Mouse (Mus musculus): ENCODE data around the gene Chtop. TPM values are rescaled to one million over a fixed set of nuclear protein-coding genes. Genes with fewer than 3 reads are reported as not detected.

The Chtop gene
- polyA plus RNA-seq, 1 experiment from 2014 or later, result 73.9 TPM

DNA sequence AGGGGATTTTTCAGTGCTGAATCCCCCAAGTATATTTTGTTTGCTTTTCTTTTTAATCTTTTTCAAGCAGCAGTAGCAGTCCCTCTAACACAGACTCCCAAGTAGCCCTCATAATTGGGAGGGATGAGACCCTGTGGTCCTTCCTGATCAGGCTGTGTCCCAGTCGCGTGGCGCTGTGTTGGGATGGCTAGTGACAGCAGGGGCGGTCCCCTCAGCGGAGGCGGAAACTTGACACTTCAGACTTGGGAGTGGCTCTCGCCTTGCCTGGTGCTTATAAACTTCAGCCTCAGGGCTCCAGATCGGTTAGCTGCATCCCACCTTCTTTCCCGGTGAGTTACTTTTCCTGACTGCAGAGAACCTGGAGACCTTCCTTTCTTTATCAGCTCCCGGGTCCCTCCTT lies 5.4 kb upstream of the Chtop start:
- H3K4me2 ChIP-seq, result peak overlapping the region; percentile 90
- H3K36me3 ChIP-seq (ENCODE audit: control insufficient read depth, insufficient read depth, low read length), result no peaks in the 10 kb centered on the region
- WGBS (ENCODE audit: insufficient replicate concordance), result under 1% methylated on average over 10 of the region's 10 CpGs
- no peak overlapping the region for H3K27ac ChIP-seq (ENCODE audit: low read depth, low read length)
- H3K4me1 ChIP-seq (ENCODE audit: control insufficient read depth, insufficient read depth, low read length), result peaks cover 11% of the 10 kb centered on the region
- H3K27me3 ChIP-seq (ENCODE audit: control insufficient read depth, insufficient read depth, low read length), result peaks cover 4% of the 10 kb centered on the region; the same call in 1 of the 2 replicates
- no peaks in the 10 kb centered on the region for H3K9me3 ChIP-seq (replicated peaks; ENCODE audit: control insufficient read depth, low read length)
- peak overlapping the region; percentile 74 for H3K9ac ChIP-seq (ENCODE audit: low read depth, low read length)
- ATAC-seq (replicated peaks; ENCODE audit: insufficient number of reproducible peaks, low FRiP score, low TSS enrichment), result peak; percentile 83
- H3K4me3 ChIP-seq (ENCODE audit: low read depth, low read length), result peak overlapping the region; percentile 51

DNA sequence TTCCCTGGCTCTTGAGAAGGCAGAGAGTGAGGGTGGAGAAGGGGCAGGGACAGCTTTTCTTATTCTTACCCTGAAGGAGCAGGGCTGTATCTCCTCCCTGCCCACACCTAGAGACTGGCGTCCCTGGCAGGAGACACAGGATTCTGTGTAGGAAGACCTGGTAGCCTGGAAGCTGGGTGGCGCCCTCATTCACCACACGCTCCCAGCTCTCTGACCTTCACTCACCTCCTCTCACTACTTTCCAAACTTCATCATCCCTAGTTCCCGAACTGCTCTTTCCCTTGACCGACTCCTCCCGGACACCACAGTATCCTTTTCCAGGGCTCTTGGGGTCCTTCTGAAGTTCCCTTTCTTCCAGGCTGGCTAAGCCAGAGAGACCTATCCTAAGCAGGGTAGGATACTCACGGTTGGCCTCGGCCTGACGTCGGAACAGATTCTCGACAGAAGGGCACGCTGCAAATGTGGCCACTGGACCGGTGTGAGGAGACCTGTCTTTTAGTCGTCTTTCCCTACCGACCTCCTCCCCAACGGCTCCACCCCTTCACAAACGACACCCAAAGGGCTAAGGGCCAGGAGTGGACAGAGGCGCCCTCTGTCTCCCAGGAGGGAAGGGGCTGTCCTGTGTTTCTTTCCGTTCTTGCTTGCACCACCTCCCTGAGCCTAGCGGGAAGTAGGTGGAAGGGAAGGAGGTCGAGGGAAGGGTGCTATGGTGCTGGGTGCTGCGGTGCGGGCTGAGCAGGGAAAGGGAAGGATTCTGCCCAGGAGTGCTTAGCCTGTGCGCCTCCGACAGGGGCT lies 4.7 kb upstream of the Chtop start, which contains the start of the genes S100a1 and S100a13:
S100a1 (minus strand) TSS at position 597 of the 795 bp plus-strand sequence.
S100a13 (plus strand) TSS at position 640 of the 795 bp plus-strand sequence.
- Histone ChIP-seq H3K9ac (ENCODE audit: low read depth, low read length) (peak within 1 kb of the TSS; percentile 74), H3K4me1 (ENCODE audit: control insufficient read depth, insufficient read depth, low read length) (peaks cover 11% of the 10 kb centered on the region), H3K36me3 (ENCODE audit: control insufficient read depth, insufficient read depth, low read length) (no peaks in the 10 kb centered on the region), H3K27ac (ENCODE audit: low read depth, low read length) (peak within 1 kb of the TSS; percentile 46; the same call in 1 of the 2 replicates), H3K27me3 (ENCODE audit: control insufficient read depth, insufficient read depth, low read length) (peaks cover 4% of the 10 kb centered on the region; the same call in 1 of the 2 replicates), H3K9me3 (replicated peaks; ENCODE audit: control insufficient read depth, low read length) (no peaks in the 10 kb centered on the region), H3K4me3 (ENCODE audit: low read depth, low read length) (peak within 1 kb of the TSS; percentile 51), H3K4me2 (peak within 1 kb of the TSS; percentile 90)
- peak; percentile 32 for ATAC-seq (replicated peaks; ENCODE audit: insufficient number of reproducible peaks, low FRiP score, low TSS enrichment)
- 2% methylated on average over 25 of the region's 25 CpGs for WGBS (ENCODE audit: insufficient replicate concordance)

DNA sequence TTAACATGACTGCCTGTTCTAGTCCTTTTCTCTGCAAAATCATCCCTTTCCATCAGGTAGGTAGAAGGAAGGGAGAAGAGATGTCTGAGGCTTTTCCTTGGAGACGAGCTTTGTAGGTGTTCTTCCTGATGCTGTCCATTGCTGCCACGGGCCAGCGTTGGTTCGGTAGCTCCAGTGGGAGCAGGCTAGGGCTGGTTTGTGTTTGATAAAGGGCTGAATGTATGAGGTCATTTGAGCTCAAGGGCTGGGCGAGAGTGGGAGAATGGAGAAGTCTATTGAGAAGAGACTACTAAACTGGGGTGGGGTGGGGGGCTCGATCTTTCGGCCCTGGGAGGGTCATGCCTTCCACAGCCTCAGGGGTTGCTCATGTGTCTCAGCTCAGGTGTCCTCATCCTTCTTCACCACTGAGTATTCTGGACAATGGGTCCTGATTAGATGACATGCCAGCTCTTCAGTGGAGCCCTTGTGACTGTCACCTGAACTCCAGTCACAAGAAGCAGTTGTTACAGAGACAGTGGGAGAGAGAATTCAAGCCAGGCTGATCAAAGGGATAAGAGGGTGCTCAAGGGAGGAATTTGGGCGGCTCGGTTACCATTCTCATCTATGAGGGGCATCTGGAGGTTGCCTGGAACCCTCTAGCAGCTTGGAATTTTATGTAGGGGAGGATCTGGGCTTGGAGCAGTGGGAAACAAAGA lies 3.8 kb upstream of the Chtop start:
- 60% methylated on average over 9 of the region's 9 CpGs for WGBS (ENCODE audit: insufficient replicate concordance)
- Histone ChIP-seq H3K4me2 (peak overlapping the region; percentile 90), H3K9ac (ENCODE audit: low read depth, low read length) (peak overlapping the region; percentile 74), H3K36me3 (ENCODE audit: control insufficient read depth, insufficient read depth, low read length) (no peaks in the 10 kb centered on the region), H3K4me3 (ENCODE audit: low read depth, low read length) (peak overlapping the region; percentile 51; the same call in 1 of the 2 replicates), H3K27ac (ENCODE audit: low read depth, low read length) (no peak overlapping the region), H3K27me3 (ENCODE audit: control insufficient read depth, insufficient read depth, low read length) (peaks cover 4% of the 10 kb centered on the region; the same call in 1 of the 2 replicates), H3K9me3 (replicated peaks; ENCODE audit: control insufficient read depth, low read length) (no peaks in the 10 kb centered on the region), H3K4me1 (ENCODE audit: control insufficient read depth, insufficient read depth, low read length) (peaks cover 13% of the 10 kb centered on the region)
- no peak for ATAC-seq (replicated peaks; ENCODE audit: insufficient number of reproducible peaks, low FRiP score, low TSS enrichment)

DNA sequence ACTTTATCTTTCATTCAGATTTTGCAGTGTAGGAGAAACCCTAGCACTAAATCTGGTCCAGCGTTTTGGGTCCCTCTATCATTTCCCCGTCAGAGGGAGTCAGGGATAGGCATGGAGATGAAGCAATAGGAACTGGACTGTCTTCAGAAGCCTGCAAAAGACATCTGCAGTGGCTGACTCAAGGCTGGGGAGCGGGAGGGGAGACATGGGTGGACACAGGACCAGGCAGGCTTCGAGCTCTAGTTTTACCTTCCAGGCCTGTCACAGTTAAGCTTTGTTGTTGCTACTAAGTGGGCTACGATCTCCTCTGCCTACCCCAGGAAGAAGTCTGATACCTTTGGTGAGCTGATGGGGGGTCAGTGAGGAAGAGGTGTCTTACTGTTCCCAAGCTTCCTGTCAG lies 3.0 kb upstream of the Chtop start:
- H3K9ac ChIP-seq (ENCODE audit: low read depth, low read length), result no peak overlapping the region
- H3K4me2 ChIP-seq, result 0 out of 2 replicates have a peak overlapping the region, but pooled peaks have one; percentile 11
- H3K27me3 ChIP-seq (ENCODE audit: control insufficient read depth, insufficient read depth, low read length), result peaks cover 4% of the 10 kb centered on the region; the same call in 1 of the 2 replicates
- H3K9me3 ChIP-seq (replicated peaks; ENCODE audit: control insufficient read depth, low read length), result no peaks in the 10 kb centered on the region
- no peak overlapping the region for H3K27ac ChIP-seq (ENCODE audit: low read depth, low read length)
- H3K4me1 ChIP-seq (ENCODE audit: control insufficient read depth, insufficient read depth, low read length), result peaks cover 21% of the 10 kb centered on the region
- 75% methylated on average over 5 of the region's 5 CpGs for WGBS (ENCODE audit: insufficient replicate concordance)
- no peak overlapping the region for H3K4me3 ChIP-seq (ENCODE audit: low read depth, low read length)
- H3K36me3 ChIP-seq (ENCODE audit: control insufficient read depth, insufficient read depth, low read length), result no peaks in the 10 kb centered on the region; the same call in 1 of the 2 replicates
- no peak for ATAC-seq (replicated peaks; ENCODE audit: insufficient number of reproducible peaks, low FRiP score, low TSS enrichment)

DNA sequence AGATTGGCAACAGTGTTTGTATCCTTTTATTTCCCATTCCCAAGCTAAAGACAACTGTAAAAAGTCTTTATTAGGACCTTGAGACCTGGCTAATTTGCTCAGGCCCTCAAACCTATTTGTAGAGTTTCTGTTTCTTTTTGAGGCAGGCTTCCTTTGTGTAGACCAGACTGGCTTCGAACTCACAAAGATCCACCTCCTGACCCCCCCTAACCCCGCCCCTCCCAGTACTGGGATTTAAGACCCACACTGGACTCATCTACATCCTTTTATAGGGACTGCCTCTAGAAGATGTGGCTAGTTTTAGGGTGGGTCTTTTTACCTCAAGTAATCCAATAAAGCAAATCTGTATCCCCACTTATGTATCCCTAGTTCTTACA lies 437 bp upstream of the Chtop start:
- H3K4me3 ChIP-seq (ENCODE audit: low read depth, low read length), result peak overlapping the region; percentile 95
- peaks cover 13% of the 10 kb centered on the region for H3K36me3 ChIP-seq (ENCODE audit: control insufficient read depth, insufficient read depth, low read length)
- H3K9me3 ChIP-seq (replicated peaks; ENCODE audit: control insufficient read depth, low read length), result no peaks in the 10 kb centered on the region
- H3K4me1 ChIP-seq (ENCODE audit: control insufficient read depth, insufficient read depth, low read length), result peaks cover 16% of the 10 kb centered on the region
- peak overlapping the region; percentile 90; the same call in 1 of the 2 replicates for H3K27ac ChIP-seq (ENCODE audit: low read depth, low read length)
- peak overlapping the region; percentile 88 for H3K4me2 ChIP-seq
- ATAC-seq (replicated peaks; ENCODE audit: insufficient number of reproducible peaks, low FRiP score, low TSS enrichment), result no peak
- 23% methylated on average over 2 of the region's 2 CpGs for WGBS (ENCODE audit: insufficient replicate concordance)
- peaks cover 4% of the 10 kb centered on the region; the same call in 1 of the 2 replicates for H3K27me3 ChIP-seq (ENCODE audit: control insufficient read depth, insufficient read depth, low read length)
- H3K9ac ChIP-seq (ENCODE audit: low read depth, low read length), result peak overlapping the region; percentile 4; the same call in 1 of the 2 replicates

DNA sequence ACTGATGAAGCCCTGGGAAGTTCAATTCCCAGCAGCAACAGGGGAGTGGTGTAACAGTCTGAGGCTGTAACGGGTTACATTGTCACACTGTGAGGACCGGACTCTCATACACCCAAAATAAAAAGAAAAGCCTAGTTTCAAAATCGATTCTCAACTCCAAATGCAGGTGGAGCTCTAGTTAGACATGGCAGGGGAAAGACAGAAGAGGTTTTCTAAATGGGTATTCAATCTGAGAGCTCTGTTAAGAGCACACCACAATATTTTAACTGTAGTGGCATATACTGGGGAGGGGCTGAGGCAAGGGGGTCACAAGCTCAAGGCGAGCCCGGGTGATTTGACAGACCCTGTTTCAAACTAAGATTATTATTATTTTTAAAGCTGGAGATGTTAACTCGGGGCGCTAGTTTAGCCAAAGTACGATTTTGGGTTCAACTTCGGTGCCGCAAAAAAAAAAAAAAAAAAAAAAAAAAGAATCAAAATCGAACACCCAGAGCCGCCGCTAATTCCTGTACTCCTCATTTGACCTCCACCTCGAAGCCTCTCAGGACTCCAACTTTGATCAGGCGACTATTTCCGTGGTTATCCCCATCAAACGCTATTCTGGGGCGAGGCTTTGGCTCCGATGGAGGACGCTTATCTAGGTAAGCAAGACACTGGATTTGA lies 880 bp downstream of the Chtop start:
- ATAC-seq (replicated peaks; ENCODE audit: insufficient number of reproducible peaks, low FRiP score, low TSS enrichment), result no peak
- 6% methylated on average over 20 of the region's 20 CpGs for WGBS (ENCODE audit: insufficient replicate concordance)

DNA sequence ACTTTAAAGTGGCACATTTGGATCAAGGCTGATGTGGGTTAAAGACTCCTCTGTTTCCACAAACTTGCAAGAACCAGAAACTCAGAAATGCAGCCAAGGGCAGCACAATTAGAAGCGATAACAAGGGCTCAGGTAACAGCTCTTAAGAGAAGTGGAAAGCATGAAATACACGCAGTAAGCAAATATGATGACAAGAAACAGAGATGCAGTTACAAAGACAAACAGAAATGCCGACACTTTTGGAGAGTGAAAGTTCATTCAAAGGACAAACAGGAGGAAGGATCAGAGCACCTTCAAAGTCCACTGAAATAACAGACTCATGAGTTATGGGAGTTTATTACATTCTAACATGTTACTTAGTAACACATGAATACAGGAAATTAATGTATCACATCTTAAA lies 2.9 kb downstream of the Chtop start:
- peaks cover 10% of the 10 kb centered on the region for H3K4me1 ChIP-seq (ENCODE audit: control insufficient read depth, insufficient read depth, low read length)
- peaks cover 24% of the 10 kb centered on the region for H3K36me3 ChIP-seq (ENCODE audit: control insufficient read depth, insufficient read depth, low read length)
- ATAC-seq (replicated peaks; ENCODE audit: insufficient number of reproducible peaks, low FRiP score, low TSS enrichment), result no peak
- no peak overlapping the region for H3K27ac ChIP-seq (ENCODE audit: low read depth, low read length)
- H3K4me2 ChIP-seq, result no peak overlapping the region
- no peaks in the 10 kb centered on the region for H3K27me3 ChIP-seq (ENCODE audit: control insufficient read depth, insufficient read depth, low read length)
- WGBS (ENCODE audit: insufficient replicate concordance), result 83% methylated on average over 3 of the region's 3 CpGs
- H3K4me3 ChIP-seq (ENCODE audit: low read depth, low read length), result no peak overlapping the region
- H3K9me3 ChIP-seq (replicated peaks; ENCODE audit: control insufficient read depth, low read length), result no peaks in the 10 kb centered on the region
- H3K9ac ChIP-seq (ENCODE audit: low read depth, low read length), result no peak overlapping the region

More for the DNA sequence above, 880 bp downstream of the Chtop start:
- Histone ChIP-seq H3K4me1 (ENCODE audit: control insufficient read depth, insufficient read depth, low read length) (peaks cover 16% of the 10 kb centered on the region), H3K4me2 (peak overlapping the region; percentile 88), H3K27me3 (ENCODE audit: control insufficient read depth, insufficient read depth, low read length) (peaks cover 2% of the 10 kb centered on the region; the same call in 1 of the 2 replicates), H3K9ac (ENCODE audit: low read depth, low read length) (peak overlapping the region; percentile 99), H3K27ac (ENCODE audit: low read depth, low read length) (peak overlapping the region; percentile 90), H3K9me3 (replicated peaks; ENCODE audit: control insufficient read depth, low read length) (no peaks in the 10 kb centered on the region), H3K36me3 (ENCODE audit: control insufficient read depth, insufficient read depth, low read length) (peaks cover 17% of the 10 kb centered on the region), H3K4me3 (ENCODE audit: low read depth, low read length) (peak overlapping the region; percentile 95)

DNA sequence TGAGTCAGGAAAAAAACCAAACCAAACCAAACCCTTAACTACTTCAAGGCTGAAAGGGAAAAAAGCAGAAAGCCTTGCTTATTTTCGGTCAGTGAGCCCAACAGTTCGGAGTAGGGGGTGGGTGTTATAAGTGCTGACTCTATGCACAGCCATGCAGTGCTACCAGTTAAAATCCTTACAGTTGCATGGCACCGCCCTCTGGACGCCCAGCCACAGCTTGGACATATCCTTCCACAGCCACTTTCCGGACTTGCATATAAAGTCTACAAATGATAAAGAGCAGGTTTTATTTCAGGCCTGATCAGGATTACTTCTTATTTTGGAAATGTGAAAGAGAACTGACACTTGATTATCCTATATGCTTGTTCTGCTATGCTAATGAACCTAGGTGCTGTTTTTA lies 4.1 kb downstream of the Chtop start:
- Histone ChIP-seq H3K4me3 (ENCODE audit: low read depth, low read length) (no peak overlapping the region), H3K27me3 (ENCODE audit: control insufficient read depth, insufficient read depth, low read length) (no peaks in the 10 kb centered on the region), H3K27ac (ENCODE audit: low read depth, low read length) (no peak overlapping the region), H3K4me1 (ENCODE audit: control insufficient read depth, insufficient read depth, low read length) (peaks cover 10% of the 10 kb centered on the region), H3K4me2 (no peak overlapping the region), H3K36me3 (ENCODE audit: control insufficient read depth, insufficient read depth, low read length) (peaks cover 25% of the 10 kb centered on the region), H3K9ac (ENCODE audit: low read depth, low read length) (no peak overlapping the region), H3K9me3 (replicated peaks; ENCODE audit: control insufficient read depth, low read length) (no peaks in the 10 kb centered on the region)
- 89% methylated on average over 5 of the region's 5 CpGs for WGBS (ENCODE audit: insufficient replicate concordance)
- ATAC-seq (replicated peaks; ENCODE audit: insufficient number of reproducible peaks, low FRiP score, low TSS enrichment), result no peak
